Mouse (Mus musculus) WW6 (cell line): Measurements from ENCODE around the gene Ppp3cb.
"Not testable (repeated sequence)": the region's sequence is repeated elsewhere in the genome, so short reads cannot be mapped to it uniquely, and the experiment has no call there.

Experiments used
- DNase-seq: peaks from one replicate; pipeline ENCODE4 v3.0.0-alpha.2; 2013; ENCODE audit warnings: low read depth, low spot score

Ppp3cb gene

GRCm38 (mm10) chr14:20546415-20546814, at the start of gene Ppp3cb:
Ppp3cb (minus strand) TSS chr14:20546573.
- peak; percentile 81 for DNase-seq

GRCm38 (mm10) chr14:20595781-20596180, 49.4 kb upstream of the Ppp3cb start:
- DNase-seq = no peak

GRCm38 (mm10) chr14:20587458-20587857, 41.1 kb upstream of the Ppp3cb start:
- DNase-seq = no peak

GRCm38 (mm10) chr14:20578822-20579407, 32.5 kb upstream of the Ppp3cb start:
- DNase-seq = no peak

- peak; percentile 11 for DNase-seq
Observed at GRCm38 (mm10) chr14:20576179-20576578, 29.8 kb upstream of the Ppp3cb start.

GRCm38 (mm10) chr14:20573196-20573595, 26.8 kb upstream of the Ppp3cb start:
- not testable (repeated sequence) for DNase-seq

- DNase-seq = no peak
Observed at GRCm38 (mm10) chr14:20565256-20566021, 19.1 kb upstream of the Ppp3cb start.

- DNase-seq = no peak
Observed at GRCm38 (mm10) chr14:20564692-20565091, 18.3 kb upstream of the Ppp3cb start.

- DNase-seq = no peak
Observed at GRCm38 (mm10) chr14:20561897-20562296, 15.5 kb upstream of the Ppp3cb start.

- DNase-seq = no peak
Observed at GRCm38 (mm10) chr14:20550136-20550535, 3.8 kb upstream of the Ppp3cb start.

- DNase-seq = peak; percentile 62
Observed at GRCm38 (mm10) chr14:20545529-20546331, 643 bp downstream of the Ppp3cb start.

GRCm38 (mm10) chr14:20544467-20545411, 1.6 kb downstream of the Ppp3cb start:
- no peak for DNase-seq

GRCm38 (mm10) chr14:20529643-20530042, 16.7 kb downstream of the Ppp3cb start:
- no peak for DNase-seq

GRCm38 (mm10) chr14:20520179-20520578, 26.2 kb downstream of the Ppp3cb start:
- DNase-seq = no peak

- DNase-seq = no peak
Observed at GRCm38 (mm10) chr14:20508424-20508823, 37.9 kb downstream of the Ppp3cb start.

GRCm38 (mm10) chr14:20502966-20503365, 43.4 kb downstream of the Ppp3cb start:
- no peak for DNase-seq

- DNase-seq = no peak
Observed at GRCm38 (mm10) chr14:20499982-20500381, 46.4 kb downstream of the Ppp3cb start.

- DNase-seq = no peak
Observed at GRCm38 (mm10) chr14:20496603-20497002, 49.8 kb downstream of the Ppp3cb start, which contains the start of gene Mss51. Mss51 (minus strand) TSS chr14:20496901.

GRCm38 (mm10) chr14:20486031-20486430, 60.3 kb downstream of the Ppp3cb start:
- no peak for DNase-seq

GRCm38 (mm10) chr14:20482051-20482751, 64.2 kb downstream of the Ppp3cb start:
- no peak for DNase-seq

GRCm38 (mm10) chr14:20481211-20481610, 65.2 kb downstream of the Ppp3cb start:
- no peak for DNase-seq
